Mouse (Mus musculus): ENCODE results near the gene 1700061G19Rik.

- TF ChIP-seq POLR2A (IDR thresholded peaks at IDR 0.05; ENCODE audit: borderline replicate concordance, low read depth, low read length) (no peak), CTCF (IDR thresholded peaks at IDR 0.05; ENCODE audit: low read depth, low read length) (no peak)
These were observed 50.7 kb downstream of the 1700061G19Rik start for GRCm38 (mm10) chr17:56925998-56926397.

All from bone marrow macrophage, adult 2 months (primary cell).